Mouse (Mus musculus) midbrain, embryonic 12.5 days (tissue): ENCODE measurements around the gene Retreg3. TPM values are rescaled to one million over a fixed set of nuclear protein-coding genes. Genes with fewer than 3 reads are reported as not detected.

ENCODE experiments used
- ATAC-seq: fragments of 200-750 bp; cut with Nextera tagmentation; 2 replicates; pipeline ENCODE4 v1.8.0; 2017; ENCODE audit warnings: low read depth, moderate TSS enrichment, moderate library complexity; ENCODE audit not compliant: low FRiP score
- H3K27ac ChIP-seq: fragments of 300-500 bp; sonication (generic); replicated peaks from 2 replicates; pipeline ENCODE4 v1.5.1; 2016; ENCODE audit warnings: mild to moderate bottlenecking
- H3K27me3 ChIP-seq: fragments of 300-500 bp; sonication (generic); 2 replicates; pipeline ENCODE4 v1.6.1; 2016; ENCODE audit warnings: mild to moderate bottlenecking
- H3K36me3 ChIP-seq: fragments of 300-500 bp; sonication (generic); 2 replicates; pipeline ENCODE4 v1.6.1; 2016
- H3K4me1 ChIP-seq: fragments of 300-500 bp; sonication (generic); 2 replicates; pipeline ENCODE4 v1.6.1; 2016
- H3K4me2 ChIP-seq: fragments of 300-500 bp; sonication (generic); replicated peaks from 2 replicates; pipeline ENCODE4 v1.6.1; 2016; ENCODE audit warnings: mild to moderate bottlenecking, moderate library complexity
- H3K4me3 ChIP-seq: fragments of 300-500 bp; sonication (generic); 2 replicates; pipeline ENCODE4 v1.5.1; 2016; ENCODE audit warnings: mild to moderate bottlenecking
- H3K9ac ChIP-seq: fragments of 300-500 bp; sonication (generic); replicated peaks from 2 replicates; pipeline ENCODE4 v1.6.1; 2016; ENCODE audit warnings: mild to moderate bottlenecking, moderate library complexity
- H3K9me3 ChIP-seq: fragments of 300-500 bp; sonication (generic); 2 replicates; pipeline ENCODE4 v1.6.1; 2016; ENCODE audit warnings: mild to moderate bottlenecking
- WGBS: fragments of 180-500 bp; shearing (Covaris S2); methylation state at CpG from one replicate; pipeline ENCODE4 v1.1.7; 2016; 5-methylcytosine and 5-hydroxymethylcytosine counted together
- polyA plus RNA-seq: library from polyadenylated mRNA; unstranded; fragments of >200 nt; fragmentation: Nextera tagmentation; extraction: Ambion mirVana; gene quantifications from 2 replicates; pipeline ENCODE4 v1.2.1, GENCODE M21; 2016

Retreg3 gene
- polyA plus RNA-seq, 1 experiment from 2014 or later: 23.1 TPM

DNA sequence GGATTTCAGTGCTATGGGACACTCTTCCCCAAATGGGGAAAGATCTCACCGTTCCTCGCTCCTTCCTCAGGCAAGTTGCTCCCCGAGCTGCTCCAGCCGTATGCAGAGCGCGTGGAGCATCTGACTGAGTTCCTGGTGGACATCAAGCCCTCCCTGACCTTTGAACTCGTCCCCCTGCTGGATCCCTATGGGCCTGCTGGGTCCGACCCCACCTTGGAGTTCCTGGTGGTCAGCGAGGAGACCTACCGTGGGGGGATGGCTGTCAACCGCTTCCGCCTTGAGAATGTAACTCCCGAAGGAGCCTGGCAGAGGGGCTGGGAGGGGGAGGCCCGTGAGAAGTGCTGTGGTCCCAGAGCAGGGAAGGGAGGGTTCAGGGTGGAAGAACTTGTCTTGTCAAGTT lies 35.4 kb downstream of the Retreg3 start:
- 84% methylated on average over 14 of the region's 14 CpGs for WGBS
- H3K4me2 ChIP-seq: no peak overlapping the region
- H3K9ac ChIP-seq: no peak overlapping the region
- H3K36me3 ChIP-seq: peaks cover 12% of the 10 kb centered on the region; the same call in 1 of the 2 replicates
- no peak for ATAC-seq
- peaks cover 42% of the 10 kb centered on the region for H3K4me1 ChIP-seq
- peaks cover 24% of the 10 kb centered on the region for H3K27me3 ChIP-seq
- no peak overlapping the region for H3K27ac ChIP-seq
- no peaks in the 10 kb centered on the region for H3K9me3 ChIP-seq
- no peak overlapping the region for H3K4me3 ChIP-seq

DNA sequence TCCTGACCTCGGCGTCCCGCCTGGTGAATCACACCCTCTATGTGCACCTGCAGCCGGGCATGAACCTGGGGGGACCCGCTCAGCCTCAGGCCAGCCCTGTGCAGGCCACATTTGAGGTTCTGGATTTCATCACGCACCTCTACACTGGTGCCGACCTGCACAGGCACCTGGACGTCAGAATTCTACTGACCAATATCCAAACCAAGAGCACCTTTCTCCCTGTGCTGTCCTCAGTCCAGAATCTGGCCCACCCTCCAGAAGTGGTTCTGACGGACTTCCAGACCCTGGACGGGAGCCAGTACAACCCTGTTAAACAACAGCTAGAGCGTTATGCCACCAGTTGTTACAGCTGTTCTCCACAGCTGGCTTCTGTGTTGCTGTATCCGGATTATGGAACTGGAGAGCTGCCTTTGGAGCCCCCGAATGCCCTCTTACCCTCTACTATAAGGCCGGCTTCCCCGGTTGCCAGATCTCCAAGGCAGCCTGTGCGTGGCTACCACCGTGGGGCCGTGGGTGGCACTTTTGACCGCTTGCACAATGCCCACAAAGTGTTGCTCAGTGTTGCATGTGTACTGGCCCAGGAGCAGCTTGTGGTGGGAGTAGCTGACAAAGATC lies 36.5 kb downstream of the Retreg3 start:
- no peak for ATAC-seq

DNA sequence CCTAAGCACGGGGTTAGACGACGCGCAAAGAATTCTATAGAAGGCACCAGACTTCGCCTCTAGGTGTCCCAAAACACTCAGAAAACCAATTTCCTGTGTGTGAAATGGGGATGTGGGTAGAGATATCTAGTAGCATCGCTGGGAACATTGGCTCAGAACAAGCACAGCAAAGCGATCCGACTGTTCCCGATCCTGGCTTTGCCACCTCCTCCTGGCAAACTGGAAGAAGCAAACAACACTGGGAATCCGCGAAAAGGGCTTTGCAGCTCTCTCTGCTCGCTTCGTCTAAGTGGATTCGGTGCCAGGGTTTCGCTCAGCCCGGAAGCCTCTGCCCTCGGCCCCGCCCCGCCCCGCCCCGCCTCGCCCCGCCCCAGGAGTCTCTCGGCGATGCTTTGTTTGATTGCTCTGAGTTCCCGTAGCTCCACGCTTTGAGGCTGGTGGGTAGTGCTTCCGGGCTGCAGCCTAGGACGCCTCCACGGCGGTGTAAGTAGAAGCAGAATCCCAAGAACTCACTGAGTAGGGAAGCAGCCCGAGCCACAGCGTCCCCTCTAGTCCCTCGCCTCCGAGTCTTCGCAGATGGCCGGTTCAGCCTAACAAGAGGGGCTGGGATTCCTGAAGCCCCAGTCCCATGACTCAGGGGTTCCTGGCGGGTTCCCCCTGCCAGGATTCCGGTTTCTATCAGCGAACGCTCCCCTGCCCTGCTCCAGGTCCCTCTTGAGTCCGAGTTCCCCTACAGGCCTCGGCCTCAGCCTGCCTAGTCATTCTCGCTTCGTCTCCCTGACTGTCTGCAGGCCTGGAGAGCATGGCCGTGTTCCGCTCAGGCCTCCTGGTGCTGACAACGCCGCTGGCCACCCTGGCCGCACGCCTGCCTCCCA lies 37.2 kb downstream of the Retreg3 start, which contains the start of gene Coasy:
TSS of gene Coasy (plus strand) at position 358 of the 875 bp plus-strand sequence.
- Histone ChIP-seq H3K36me3 (0 out of 2 replicates have a peak, but pooled peaks cover 2% of the 10 kb centered on the region), H3K9me3 (no peaks in the 10 kb centered on the region), H3K27ac (peak within 1 kb of the TSS; percentile 84), H3K4me1 (peaks cover 30% of the 10 kb centered on the region), H3K4me2 (peak within 1 kb of the TSS; percentile 98), H3K27me3 (peaks cover 42% of the 10 kb centered on the region), H3K9ac (peak within 1 kb of the TSS; percentile 94), H3K4me3 (peak within 1 kb of the TSS; percentile 83)
- ATAC-seq: peak; percentile 93
- WGBS: under 1% methylated on average over 51 of the region's 51 CpGs

More for the DNA sequence above, 36.5 kb downstream of the Retreg3 start:
- WGBS: 37% methylated on average over 19 of the region's 19 CpGs
- peak overlapping the region; percentile 84 for H3K27ac ChIP-seq
- peak overlapping the region; percentile 83 for H3K4me3 ChIP-seq
- H3K4me2 ChIP-seq: peak overlapping the region; percentile 98
- H3K4me1 ChIP-seq: peaks cover 38% of the 10 kb centered on the region
- H3K27me3 ChIP-seq: peaks cover 34% of the 10 kb centered on the region
- peak overlapping the region; percentile 94 for H3K9ac ChIP-seq
- H3K9me3 ChIP-seq: no peaks in the 10 kb centered on the region
- H3K36me3 ChIP-seq: 0 out of 2 replicates have a peak, but pooled peaks cover 2% of the 10 kb centered on the region

DNA sequence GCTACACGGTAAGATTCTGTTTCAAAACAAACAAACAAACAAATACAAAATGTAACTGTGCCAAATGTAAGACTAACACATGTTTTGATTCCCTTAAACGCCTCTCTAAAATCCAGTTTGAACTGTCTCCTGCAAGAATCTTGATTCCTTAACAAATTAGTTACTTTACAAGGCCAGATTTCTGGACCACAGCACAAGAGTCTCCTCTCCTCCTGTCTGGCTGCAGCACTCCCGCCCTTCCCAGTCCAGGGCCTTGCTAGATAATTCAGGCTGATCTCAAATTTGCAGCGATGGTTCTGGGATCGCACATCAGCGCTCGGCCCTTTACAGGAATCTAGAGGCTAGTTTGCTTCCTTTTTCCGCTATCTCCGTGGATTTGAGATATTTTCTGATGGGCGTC lies 38.0 kb downstream of the Retreg3 start:
- peaks cover 3% of the 10 kb centered on the region; the same call in 1 of the 2 replicates for H3K36me3 ChIP-seq
- ATAC-seq: no peak
- 5% methylated on average over 10 of the region's 10 CpGs for WGBS
- peak overlapping the region; percentile 98 for H3K4me2 ChIP-seq
- peaks cover 28% of the 10 kb centered on the region for H3K4me1 ChIP-seq
- no peaks in the 10 kb centered on the region for H3K9me3 ChIP-seq
- peaks cover 50% of the 10 kb centered on the region for H3K27me3 ChIP-seq
- peak overlapping the region; percentile 83 for H3K4me3 ChIP-seq
- peak overlapping the region; percentile 94 for H3K9ac ChIP-seq
- H3K27ac ChIP-seq: peak overlapping the region; percentile 84

DNA sequence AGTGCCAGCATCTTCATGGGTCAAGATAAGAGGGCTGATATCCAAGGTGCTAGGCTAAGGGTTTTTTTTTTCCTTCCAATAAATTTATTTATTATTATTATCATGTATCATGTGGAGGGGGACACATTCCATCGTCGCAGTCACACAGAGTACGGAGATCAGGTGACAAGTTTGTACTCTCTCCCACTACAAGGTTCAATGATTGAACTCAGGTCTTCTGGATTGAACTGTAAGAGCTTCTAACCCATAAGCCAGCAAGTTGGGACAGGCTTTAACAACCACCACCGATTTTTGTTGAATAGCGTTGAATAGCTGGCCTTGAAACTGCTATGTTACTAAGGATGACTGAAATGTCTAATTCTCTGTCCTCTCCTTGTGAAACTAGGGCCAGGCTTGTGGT lies 39.3 kb downstream of the Retreg3 start:
- Histone ChIP-seq H3K27ac (no peak overlapping the region), H3K4me2 (no peak overlapping the region), H3K4me1 (peaks cover 17% of the 10 kb centered on the region), H3K27me3 (peaks cover 56% of the 10 kb centered on the region), H3K9ac (no peak overlapping the region), H3K36me3 (peaks cover 4% of the 10 kb centered on the region; the same call in 1 of the 2 replicates), H3K4me3 (no peak overlapping the region), H3K9me3 (no peaks in the 10 kb centered on the region)
- WGBS: 67% methylated on average over 5 of the region's 5 CpGs
- ATAC-seq: no peak

DNA sequence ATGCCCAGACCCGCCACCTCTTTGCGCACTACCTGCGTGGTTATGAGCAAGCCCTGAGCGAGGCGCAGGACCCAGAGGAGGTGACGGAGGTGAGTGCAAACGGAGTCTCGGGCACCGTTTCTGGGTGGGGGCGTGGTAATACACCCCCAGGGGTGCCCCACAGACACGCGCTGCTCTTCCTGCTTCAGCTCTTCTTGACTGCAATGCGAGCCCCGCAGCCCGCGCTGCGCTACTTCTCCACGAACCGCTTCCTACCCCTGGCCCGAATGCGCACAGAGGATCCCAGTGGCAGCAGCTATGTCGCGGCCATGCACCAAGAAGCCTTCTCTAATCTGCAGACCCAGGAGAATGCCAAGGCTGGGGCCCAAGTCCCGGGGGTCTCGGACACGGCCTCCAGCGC lies 39.9 kb downstream of the Retreg3 start:
- Histone ChIP-seq H3K4me3 (no peak overlapping the region), H3K36me3 (peaks cover 4% of the 10 kb centered on the region; the same call in 1 of the 2 replicates), H3K9ac (no peak overlapping the region), H3K4me1 (peaks cover 17% of the 10 kb centered on the region), H3K27ac (no peak overlapping the region), H3K4me2 (no peak overlapping the region), H3K27me3 (peaks cover 56% of the 10 kb centered on the region), H3K9me3 (no peaks in the 10 kb centered on the region)
- 3% methylated on average over 26 of the region's 27 CpGs for WGBS
- no peak for ATAC-seq

DNA sequence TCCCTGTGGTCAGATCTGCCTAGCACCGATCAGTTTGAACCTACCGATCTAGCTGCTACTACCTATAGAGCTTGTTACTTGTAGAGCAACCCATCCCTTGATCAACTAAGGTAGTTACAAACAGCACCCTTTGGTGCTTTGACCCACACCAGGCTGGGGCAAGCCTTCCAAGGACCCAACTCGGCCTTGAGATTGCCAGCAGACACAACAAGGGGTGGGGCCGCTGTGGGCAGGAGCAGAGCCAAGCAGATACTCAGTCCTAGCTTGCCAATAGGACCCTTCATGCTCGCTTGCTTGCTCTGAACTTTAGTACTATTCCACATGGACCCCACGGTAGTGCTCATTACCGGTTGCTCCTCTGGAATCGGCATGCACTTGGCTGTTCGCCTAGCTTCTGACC lies 41.6 kb downstream of the Retreg3 start, which contains the start of gene Hsd17b1:
TSS of gene Hsd17b1 (plus strand) at position 291 of the 400 bp plus-strand sequence.
- H3K4me2 ChIP-seq: no peak within 1 kb of the TSS
- no peak for ATAC-seq
- WGBS: 66% methylated on average over 9 of the region's 9 CpGs
- H3K4me1 ChIP-seq: peaks cover 11% of the 10 kb centered on the region
- H3K36me3 ChIP-seq: peaks cover 4% of the 10 kb centered on the region; the same call in 1 of the 2 replicates
- no peaks in the 10 kb centered on the region for H3K9me3 ChIP-seq
- H3K27ac ChIP-seq: no peak within 1 kb of the TSS
- H3K27me3 ChIP-seq: peaks cover 56% of the 10 kb centered on the region
- no peak within 1 kb of the TSS for H3K9ac ChIP-seq
- no peak within 1 kb of the TSS for H3K4me3 ChIP-seq

DNA sequence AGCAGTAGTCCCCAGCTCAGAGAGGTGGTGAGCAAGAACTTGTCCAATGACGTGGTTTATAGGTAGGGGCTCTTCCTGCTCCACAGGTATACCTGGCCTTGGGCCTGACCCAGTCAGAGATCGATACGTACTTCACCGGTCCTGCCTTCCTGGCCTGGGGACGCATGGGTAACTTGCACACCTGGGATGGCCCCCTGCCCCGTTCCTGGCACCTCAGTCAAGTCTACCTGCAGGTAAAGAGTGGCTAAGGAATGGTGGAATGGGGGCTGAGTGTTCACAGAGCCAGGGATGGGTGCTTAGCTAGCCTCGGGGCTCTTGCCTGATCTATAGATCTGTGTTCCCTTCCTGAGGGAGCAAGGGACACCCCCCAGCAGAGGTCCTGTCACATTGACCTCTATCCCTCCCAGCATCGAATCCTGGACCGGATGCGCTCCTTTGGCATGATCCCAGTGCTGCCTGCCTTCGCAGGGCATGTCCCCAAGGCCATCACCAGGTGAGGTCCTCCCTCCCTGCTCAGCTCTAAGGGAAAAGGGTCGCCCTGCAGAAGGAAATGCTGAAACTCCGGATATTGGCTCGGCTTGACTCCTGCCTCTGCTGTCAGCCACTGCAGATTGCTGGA lies 47.8 kb downstream of the Retreg3 start:
- ATAC-seq: no peak
- no peaks in the 10 kb centered on the region for H3K9me3 ChIP-seq

DNA sequence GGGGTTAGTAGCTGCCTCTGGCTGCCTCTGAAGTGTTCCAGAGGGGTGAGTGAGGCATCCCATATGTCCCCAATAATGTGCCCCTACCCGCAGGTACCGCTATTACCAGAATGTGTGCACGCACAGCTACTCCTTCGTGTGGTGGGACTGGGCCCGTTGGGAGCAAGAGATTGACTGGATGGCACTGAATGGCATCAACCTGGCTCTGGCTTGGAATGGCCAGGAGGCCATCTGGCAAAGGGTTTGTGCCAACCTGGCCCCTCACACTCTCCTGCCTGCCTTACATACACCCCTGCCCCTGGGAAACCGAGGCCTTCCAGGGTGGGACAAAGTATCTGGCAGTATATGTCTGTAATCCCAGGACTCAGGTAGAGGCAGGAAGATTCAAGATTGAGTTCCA lies 48.7 kb downstream of the Retreg3 start:
- Histone ChIP-seq H3K27ac (no peak overlapping the region), H3K4me1 (peaks cover 18% of the 10 kb centered on the region), H3K4me3 (peak overlapping the region; percentile 85; the same call in 1 of the 2 replicates), H3K27me3 (peaks cover 28% of the 10 kb centered on the region), H3K4me2 (peak overlapping the region; percentile 99), H3K9ac (peak overlapping the region; percentile 80; the same call in 1 of the 2 replicates), H3K9me3 (no peaks in the 10 kb centered on the region), H3K36me3 (no peaks in the 10 kb centered on the region)
- 77% methylated on average over 6 of the region's 6 CpGs for WGBS
- no peak for ATAC-seq

More for the DNA sequence above, 47.8 kb downstream of the Retreg3 start:
- H3K4me1 ChIP-seq: peaks cover 17% of the 10 kb centered on the region
- H3K4me3 ChIP-seq: no peak overlapping the region
- no peak overlapping the region for H3K9ac ChIP-seq
- WGBS: 73% methylated on average over 14 of the region's 14 CpGs
- no peak overlapping the region for H3K27ac ChIP-seq
- H3K4me2 ChIP-seq: no peak overlapping the region
- peaks cover 37% of the 10 kb centered on the region for H3K27me3 ChIP-seq
- H3K36me3 ChIP-seq: peaks cover 4% of the 10 kb centered on the region; the same call in 1 of the 2 replicates

DNA sequence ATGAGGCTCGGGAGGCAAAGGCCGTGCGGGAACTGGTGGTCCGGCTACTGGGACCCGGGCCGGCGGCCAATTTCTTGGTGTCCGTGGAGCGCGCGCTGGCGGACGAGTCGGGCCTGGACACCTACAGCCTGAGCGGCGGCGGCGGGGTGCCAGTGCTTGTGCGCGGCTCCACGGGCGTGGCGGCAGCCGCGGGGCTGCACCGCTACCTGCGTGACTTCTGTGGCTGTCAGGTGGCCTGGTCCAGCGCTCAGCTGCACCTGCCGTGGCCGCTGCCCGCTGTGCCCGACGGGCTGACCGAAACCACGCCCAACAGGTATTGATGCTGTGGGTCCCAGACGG lies 49.5 kb downstream of the Retreg3 start:
- Histone ChIP-seq H3K9me3 (no peaks in the 10 kb centered on the region), H3K27ac (0 out of 2 replicates have a peak overlapping the region, but pooled peaks have one; percentile 20), H3K9ac (peak overlapping the region; percentile 80), H3K4me2 (peak overlapping the region; percentile 99), H3K4me3 (peak overlapping the region; percentile 85), H3K27me3 (peaks cover 28% of the 10 kb centered on the region), H3K36me3 (no peaks in the 10 kb centered on the region), H3K4me1 (peaks cover 18% of the 10 kb centered on the region)
- peak; percentile 65 for ATAC-seq
- WGBS: under 1% methylated on average over 36 of the region's 36 CpGs

DNA sequence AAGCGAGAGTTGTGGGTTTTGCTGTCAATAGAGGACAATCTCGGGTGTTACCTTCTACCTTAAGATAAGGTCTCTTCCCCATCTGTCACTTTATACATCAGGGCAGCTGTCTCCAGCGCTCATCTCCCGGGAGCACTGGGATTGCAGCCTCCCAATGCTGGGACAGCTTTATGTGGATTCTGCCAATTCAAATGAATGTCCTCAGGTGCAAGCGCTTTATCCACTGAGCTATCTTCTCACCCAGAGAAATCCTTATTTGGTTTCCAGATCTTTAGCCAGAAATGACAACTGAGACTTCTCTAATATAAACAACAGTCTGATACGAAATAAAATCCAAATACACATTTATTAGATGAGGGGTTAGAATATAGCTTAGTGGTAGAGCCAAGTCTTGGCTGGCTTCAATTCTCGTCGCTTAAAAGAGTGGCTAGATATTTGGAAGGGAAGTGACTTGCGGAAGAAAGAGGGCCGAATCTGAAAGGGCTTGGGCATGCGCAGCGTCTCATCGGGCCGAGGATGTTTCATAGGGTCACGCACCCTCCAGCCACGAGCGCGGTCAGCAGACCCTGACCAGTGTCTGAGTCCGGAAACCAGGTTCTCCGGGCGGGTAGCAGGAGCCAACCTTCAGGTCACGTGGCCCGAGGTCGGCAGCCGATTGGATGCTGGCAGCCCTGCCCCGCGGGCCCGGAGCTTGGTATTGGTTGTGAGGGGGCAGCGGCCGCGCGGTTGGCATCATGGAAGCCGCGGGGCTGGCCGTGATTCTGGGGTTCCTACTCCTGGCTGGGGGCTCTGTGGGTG lies 50.1 kb downstream of the Retreg3 start, which contains the start of gene Naglu:
TSS of gene Naglu (plus strand) at position 622 of the 798 bp plus-strand sequence.
- peak; percentile 92 for ATAC-seq
- 4% methylated on average over 35 of the region's 35 CpGs for WGBS

More for the DNA sequence above, 50.1 kb downstream of the Retreg3 start, which contains the start of gene Naglu:
- Histone ChIP-seq H3K27ac (0 out of 2 replicates have a peak within 1 kb of the TSS, but pooled peaks have one; percentile 20), H3K4me2 (peak within 1 kb of the TSS; percentile 99), H3K4me3 (peak within 1 kb of the TSS; percentile 85), H3K9ac (peak within 1 kb of the TSS; percentile 80), H3K36me3 (no peaks in the 10 kb centered on the region), H3K9me3 (no peaks in the 10 kb centered on the region), H3K4me1 (peaks cover 18% of the 10 kb centered on the region), H3K27me3 (peaks cover 28% of the 10 kb centered on the region)
